Mouse (Mus musculus) urinary bladder, postnatal 0 days (tissue): Measurements from ENCODE around the gene Caprin1. TPM values are rescaled to one million over a fixed set of nuclear protein-coding genes. Genes with fewer than 3 reads are reported as not detected.

Experiments used
- microRNA-seq: library from miRNA; unstranded; fragments of <30 nt; microRNA quantifications from one replicate; pipeline ENCODE4, GENCODE M21; 2016
- polyA plus RNA-seq: library from polyadenylated mRNA; unstranded; fragments of >200 nt; fragmentation: Nextera tagmentation; extraction: Ambion mirVana; gene quantifications from 2 replicates; pipeline ENCODE4 v1.2.1, GENCODE M21; 2015

The Caprin1 gene
- polyA plus RNA-seq = 131 and 158 TPM in 2 replicates

DNA sequence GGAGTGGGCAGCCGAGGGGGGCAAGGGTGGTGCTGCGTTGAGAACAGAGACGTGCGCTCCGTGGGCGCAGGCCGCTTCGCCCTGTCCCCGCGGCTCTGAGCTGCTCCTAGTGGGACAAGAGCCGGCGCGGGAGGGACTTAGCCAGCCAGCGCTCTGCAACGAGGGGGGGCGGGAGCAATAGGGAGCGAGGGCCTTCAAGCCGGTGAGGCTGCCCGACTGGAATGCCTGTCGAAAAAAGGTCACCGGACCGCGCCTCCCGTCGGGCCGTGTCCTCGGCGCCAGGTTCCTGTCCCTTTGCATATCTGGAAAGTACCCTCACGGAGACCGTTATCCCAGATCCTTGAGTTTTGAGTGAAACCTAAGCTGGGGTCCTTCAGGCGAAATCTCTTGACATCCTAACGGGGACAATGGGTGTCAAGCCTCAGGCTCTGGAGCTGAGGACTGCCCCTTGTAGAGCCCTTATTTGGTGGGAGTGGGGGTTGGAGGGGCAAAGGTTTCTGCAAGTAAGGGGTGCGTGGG lies at the start of gene Caprin1:
TSS of gene Caprin1 (minus strand) at position 159 of the 519 bp plus-strand sequence.

DNA sequence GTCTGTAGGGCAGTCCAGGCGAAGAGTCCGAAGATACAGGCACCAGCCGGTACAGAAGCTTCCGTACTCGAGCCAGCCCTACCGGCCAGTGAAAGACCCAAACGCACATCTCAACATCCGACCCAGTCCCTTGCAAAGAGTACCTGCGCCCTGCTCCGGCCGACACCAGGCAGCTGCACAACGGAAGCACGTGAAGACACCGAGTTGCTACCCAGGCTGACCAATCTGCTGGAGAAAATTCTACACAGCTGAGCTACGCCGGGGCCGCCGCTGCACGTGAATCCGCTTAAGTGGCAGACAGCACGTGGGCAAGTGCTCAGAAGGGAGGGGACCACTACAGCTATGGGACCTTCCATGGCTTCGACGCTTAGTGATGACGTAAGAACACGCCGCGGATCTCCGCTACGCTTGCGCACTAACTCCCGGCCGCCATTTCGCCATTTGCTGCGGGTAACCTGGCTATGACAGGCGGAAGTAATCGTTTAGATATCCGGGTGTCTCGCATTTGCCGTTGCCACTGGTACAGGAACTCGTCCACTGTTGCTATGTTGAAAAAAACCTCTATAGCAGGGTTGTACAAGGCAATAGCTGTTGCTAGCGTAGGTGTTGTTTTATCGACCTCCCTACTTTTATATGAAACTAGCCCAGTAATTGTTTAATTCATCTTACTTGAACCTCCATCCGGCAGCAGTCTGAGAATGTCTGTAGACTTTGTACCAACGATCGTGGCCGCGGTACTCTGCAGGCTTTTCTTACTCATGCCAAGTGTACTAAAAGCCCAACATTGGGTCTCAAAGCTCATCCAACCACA lies 36.3 kb downstream of the Caprin1 start, which contains the start of gene Nat10:
TSS of gene Nat10 (minus strand) at position 365 of the 811 bp plus-strand sequence.

Small RNA genes lying within 50 kb of the gene (microRNA-seq; reads per million reads assigned to microRNA genes)
- gene Gm22757 (not detected), gene Gm22761 (not detected)

Other genes starting within 250 kb of the Caprin1 start
- gene Abtb2, start 231.3 kb downstream of the Caprin1 start, polyA plus RNA-seq = 1.6 and 2.2 TPM in 2 replicates
- gene Nat10, start 36.4 kb downstream of the Caprin1 start, polyA plus RNA-seq = 11.2 and 11.8 TPM in 2 replicates
- 8.6 and 8.9 TPM in 2 replicates for gene Lmo2, start 160.3 kb upstream of the Caprin1 start, polyA plus RNA-seq
- gene Fbxo3, start 230.1 kb upstream of the Caprin1 start, polyA plus RNA-seq = 39.5 and 43.6 TPM in 2 replicates
- 1.4 and 1.5 TPM in 2 replicates for gene 4931422A03Rik, start 230.7 kb upstream of the Caprin1 start, polyA plus RNA-seq